Mouse (Mus musculus): ENCODE measurements at regions not wholly inside any gene's neighbourhood (a gene's known extent, or its start where the extent isn't known, plus 50 kb on each side); places are given as distances from the start of the nearest gene placed in this dataset.
A peak's percentile ranks its signal among the peaks of the same experiment; 100 is the strongest.

- Histone ChIP-seq H3K4me1 (replicated peaks) (0 out of 2 replicates have a peak, but pooled peaks cover 4% of the 10 kb centered on the region), H3K9me3 (no peaks in the 10 kb centered on the region), H3K9ac (no peak overlapping the region), H3K27ac (replicated peaks) (no peak overlapping the region), H3K36me3 (no peaks in the 10 kb centered on the region), H3K4me2 (peak overlapping the region; percentile 42), H3K27me3 (no peaks in the 10 kb centered on the region), H3K4me3 (0 out of 2 replicates have a peak overlapping the region, but pooled peaks have one; percentile 13)
- ATAC-seq (ENCODE audit: low FRiP score, low read depth): no peak
- 22% methylated on average over 7 of the region's 7 CpGs for WGBS
These were observed 1685.6 kb upstream of the Zeb2 start for GRCm38 (mm10) chr2:46802812-46803211.

Measured in hindbrain, embryonic 15.5 days (tissue).